Mouse (Mus musculus): ENCODE data around the gene Tcf20. TPM values are rescaled to one million over a fixed set of nuclear protein-coding genes. Genes with fewer than 3 reads are reported as not detected.

Gene Tcf20
- total and polyA plus RNA-seq, 3 experiments = 34.7 to 92.0 (median 91.8) TPM

DNA sequence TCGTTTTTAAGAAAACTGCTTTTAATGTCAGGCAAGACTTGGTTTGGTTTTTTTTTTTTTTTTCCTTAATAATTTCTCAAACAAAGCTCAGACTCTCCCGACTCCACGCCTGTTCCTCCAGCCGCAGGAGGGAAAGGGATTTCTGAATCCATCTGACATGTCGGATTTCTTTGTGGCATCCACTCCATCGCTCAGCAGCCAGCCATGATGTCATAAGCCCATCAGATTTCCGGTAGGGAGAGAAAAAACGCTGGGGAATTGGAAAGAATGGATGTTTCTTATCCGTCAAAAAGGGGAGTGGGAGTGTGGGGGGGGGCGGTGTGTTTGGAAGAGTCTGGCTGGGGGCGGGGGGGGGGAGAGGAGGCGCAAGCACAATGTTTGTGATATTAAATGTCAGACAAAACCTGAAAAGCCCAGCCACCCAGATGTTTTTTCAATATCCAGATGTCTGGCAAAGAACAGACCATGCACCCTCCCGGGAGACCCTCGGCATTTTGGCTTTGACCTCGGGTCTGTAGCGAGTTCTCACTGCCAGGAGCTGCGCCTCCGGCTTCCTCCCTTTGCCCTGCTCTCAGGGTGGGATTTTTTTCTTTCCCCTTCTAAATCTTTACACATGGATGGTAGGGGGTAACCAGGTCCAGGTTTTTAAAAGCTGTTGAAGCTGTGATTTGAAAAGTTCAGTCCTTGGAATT, 4.8 kb downstream of the Tcf20 start:
- Histone ChIP-seq H3K9ac (ENCODE audit: control insufficient read depth, low read depth, low read length, poor library complexity, severe bottlenecking) (no peak overlapping the region), H3K9me3 (replicated peaks; ENCODE audit: insufficient read depth, low read length) (no peaks in the 10 kb centered on the region), H3K4me3 (ENCODE audit: control insufficient read depth in 1 of 2, insufficient read depth in 1 of 2, low read depth in 2 of 2, low read length in 2 of 2) (no peak overlapping the region), H3K27me3 (ENCODE audit: control insufficient read depth in 1 of 2, insufficient read depth in 2 of 2, low read length in 2 of 2) (peaks cover 0 to 9% of the 10 kb centered on the region in 2 experiments; a peak in 2 of 4 replicates), H3K36me3 (ENCODE audit: control insufficient read depth in 1 of 2, insufficient read depth in 2 of 2, low read length in 2 of 2) (no peaks in the 10 kb centered on the region), H3K79me2 (ENCODE audit: control insufficient read depth, insufficient read depth, low read length, poor library complexity) (no peaks in the 10 kb centered on the region), H3K27ac (ENCODE audit: control insufficient read depth, low read depth, low read length) (no peak overlapping the region), H3K4me1 (ENCODE audit: control insufficient read depth in 1 of 2, insufficient read depth in 2 of 2, low read length in 2 of 2) (peaks cover 0 to 4% of the 10 kb centered on the region in 2 experiments; a peak in 1 of 4 replicates)
- no peak for DNase-seq (ENCODE audit: low read depth, low spot score)
- TF ChIP-seq MAX (IDR thresholded peaks at IDR 0.05; ENCODE audit: low read length) = no peak
- TF ChIP-seq MXI1 (IDR thresholded peaks at IDR 0.05; ENCODE audit: low read depth, low read length) = no peak
- TF ChIP-seq GABPA (IDR thresholded peaks at IDR 0.05; ENCODE audit: low read depth, low read length) = no peak
- no peak for TF ChIP-seq MAZ (IDR thresholded peaks at IDR 0.05; ENCODE audit: low read depth, low read length)
- TF ChIP-seq RCOR1 (IDR thresholded peaks at IDR 0.05; ENCODE audit: low read depth, low read length) = no peak
- TF ChIP-seq ELF1 (IDR thresholded peaks at IDR 0.05; ENCODE audit: low read depth, low read length) = no peak
- TF ChIP-seq TAL1 (IDR thresholded peaks at IDR 0.05; ENCODE audit: low read length) = no peak
- no peak for TF ChIP-seq RAD21 (IDR thresholded peaks at IDR 0.05; ENCODE audit: low read depth, low read length)

DNA sequence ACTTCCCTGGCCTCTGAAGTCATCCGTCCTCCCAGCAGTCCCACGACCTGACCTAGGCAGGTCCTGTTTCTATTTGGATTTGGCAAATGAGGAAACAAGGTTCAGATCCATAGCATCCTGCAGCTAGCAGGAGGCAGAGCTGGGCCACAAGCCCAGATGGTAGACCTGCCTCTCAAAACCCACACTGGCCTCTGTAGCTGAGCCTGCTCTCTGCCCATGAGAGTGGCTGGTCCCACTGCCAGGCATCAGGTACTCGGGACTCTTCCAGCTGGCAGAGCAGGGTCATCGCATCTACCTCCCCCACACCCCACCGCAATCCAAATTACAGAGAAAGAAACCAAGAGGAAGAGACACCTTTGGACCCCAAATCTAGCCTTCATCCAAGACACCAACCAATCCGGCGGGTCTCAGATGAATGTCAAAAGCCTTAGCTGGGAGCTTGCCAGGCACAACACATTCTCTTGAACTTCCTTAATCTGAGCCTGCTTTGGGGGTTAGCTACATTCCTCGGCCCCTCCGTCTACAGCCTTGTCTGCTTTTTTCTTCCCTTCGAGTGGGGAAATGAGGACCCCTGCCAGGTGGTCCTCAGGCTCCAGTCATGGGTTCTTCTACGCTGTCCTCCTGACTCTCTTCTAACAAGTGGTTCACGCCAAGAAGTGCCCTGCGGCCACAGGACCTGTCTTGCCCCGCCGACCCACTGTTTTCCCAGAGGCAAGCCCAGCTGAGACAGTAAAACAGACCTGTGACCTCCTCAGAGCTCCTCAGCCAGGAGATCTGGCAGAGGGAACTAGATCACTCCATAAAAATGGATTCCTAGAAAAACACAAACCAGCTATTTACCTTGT, 5.8 kb downstream of the Tcf20 start:
- TF ChIP-seq TCF12 (IDR thresholded peaks at IDR 0.05; ENCODE audit: low read depth, low read length) (no peak), MYC (IDR thresholded peaks at IDR 0.05; ENCODE audit: low read depth, low read length) (no peak), RCOR1 (IDR thresholded peaks at IDR 0.05; ENCODE audit: low read depth, low read length) (no peak), TAL1 (IDR thresholded peaks at IDR 0.05; ENCODE audit: low read length) (no peak), GATA1 (IDR thresholded peaks at IDR 0.05; ENCODE audit: low read depth, low read length) (no peak), E2F4 (IDR thresholded peaks at IDR 0.05; ENCODE audit: borderline replicate concordance, low read depth, low read length) (no peak), POLR2AphosphoS5 (IDR thresholded peaks at IDR 0.05; ENCODE audit: borderline replicate concordance, low read depth, low read length) (no peak), NELFE (IDR thresholded peaks at IDR 0.05; ENCODE audit: low read depth, low read length) (no peak), MAZ (IDR thresholded peaks at IDR 0.05; ENCODE audit: low read depth, low read length) (no peak), KAT2A (conservative IDR thresholded peaks at IDR 0.05; ENCODE audit: low read depth, low read length) (no peak), ZC3H11A (IDR thresholded peaks at IDR 0.05; ENCODE audit: low read depth, low read length) (no peak), JUND (IDR thresholded peaks at IDR 0.05; ENCODE audit: low read depth, low read length) (no peak), NRF1 (IDR thresholded peaks at IDR 0.05; ENCODE audit: insufficient read depth, low read depth, low read length, poor library complexity, severe bottlenecking) (no peak), USF1 (IDR thresholded peaks at IDR 0.05; ENCODE audit: low read depth, low read length) (no peak)
- Histone ChIP-seq H3K9me3 (replicated peaks; ENCODE audit: insufficient read depth, low read length) (no peaks in the 10 kb centered on the region), H3K9ac (ENCODE audit: control insufficient read depth, low read depth, low read length, poor library complexity, severe bottlenecking) (no peak overlapping the region), H3K27me3 (ENCODE audit: control insufficient read depth in 1 of 2, insufficient read depth in 2 of 2, low read length in 2 of 2) (peaks cover 3 to 11% of the 10 kb centered on the region in 2 experiments; a peak in 2 of 4 replicates), H3K4me3 (ENCODE audit: control insufficient read depth in 1 of 2, insufficient read depth in 1 of 2, low read depth in 2 of 2, low read length in 2 of 2) (no peak overlapping the region), H3K27ac (ENCODE audit: control insufficient read depth, low read depth, low read length) (no peak overlapping the region), H3K36me3 (ENCODE audit: control insufficient read depth in 1 of 2, insufficient read depth in 2 of 2, low read length in 2 of 2) (no peaks in the 10 kb centered on the region), H3K79me2 (ENCODE audit: control insufficient read depth, insufficient read depth, low read length, poor library complexity) (no peaks in the 10 kb centered on the region), H3K4me1 (ENCODE audit: control insufficient read depth in 1 of 2, insufficient read depth in 2 of 2, low read length in 2 of 2) (no peaks in the 10 kb centered on the region)
- DNase-seq (ENCODE audit: low read depth, low spot score) = peak; percentile 16

Measured in MEL (cell line).